Mouse (Mus musculus) kidney, postnatal 36 days (tissue): ENCODE results near the gene Ctdspl.
A peak's percentile ranks its signal among the peaks of the same experiment; 100 is the strongest.

Experiments used
- DNase-seq, 2 experiments: peaks; one replicate each; pipeline ENCODE4 v3.0.0; 2021 to 2022; ENCODE audit warnings: mixed read lengths in 2 of 2

Ctdspl gene

GRCm38 (mm10) chr9:119068266-119068665, 142.0 kb downstream of the Ctdspl start:
- DNase-seq: no peak

- DNase-seq: no peak
Measured at GRCm38 (mm10) chr9:119070173-119070825, 144.0 kb downstream of the Ctdspl start.

- DNase-seq: peak in 1 of 2 experiments; percentile 64
Measured at GRCm38 (mm10) chr9:119071786-119072185, 145.5 kb downstream of the Ctdspl start.

GRCm38 (mm10) chr9:119073184-119073895, 147.1 kb downstream of the Ctdspl start:
- peak; percentile 46 to 60 for DNase-seq

- DNase-seq: no peak
Measured at GRCm38 (mm10) chr9:119075685-119076084, 149.4 kb downstream of the Ctdspl start.

- no peak for DNase-seq
Measured at GRCm38 (mm10) chr9:119080040-119080675, 153.9 kb downstream of the Ctdspl start.

GRCm38 (mm10) chr9:119082039-119082438, 155.8 kb downstream of the Ctdspl start:
- no peak for DNase-seq

- DNase-seq: no peak
Measured at GRCm38 (mm10) chr9:119082656-119083430, 156.6 kb downstream of the Ctdspl start.

- DNase-seq: no peak
Measured at GRCm38 (mm10) chr9:119083966-119084365, 157.7 kb downstream of the Ctdspl start.

GRCm38 (mm10) chr9:119086451-119086850, 160.2 kb downstream of the Ctdspl start:
- no peak for DNase-seq

GRCm38 (mm10) chr9:119087309-119087708, 161.1 kb downstream of the Ctdspl start:
- no peak for DNase-seq

- peak; percentile 94 to 95 for DNase-seq
Measured at GRCm38 (mm10) chr9:119088148-119088801, 162.0 kb downstream of the Ctdspl start.

- DNase-seq: no peak
Measured at GRCm38 (mm10) chr9:119089437-119089836, 163.2 kb downstream of the Ctdspl start.

- no peak for DNase-seq
Measured at GRCm38 (mm10) chr9:119090462-119090861, 164.2 kb downstream of the Ctdspl start.

- no peak for DNase-seq
Measured at GRCm38 (mm10) chr9:119091581-119092310, 165.5 kb downstream of the Ctdspl start.

- peak; percentile 39 to 61 for DNase-seq
Measured at GRCm38 (mm10) chr9:119092473-119093418, 166.5 kb downstream of the Ctdspl start.
